Mouse (Mus musculus) frontal cortex, postnatal 14 days (tissue): Measurements from ENCODE around the gene 2010300C02Rik.
"Not testable (repeated sequence)": the region's sequence is repeated elsewhere in the genome, so short reads cannot be mapped to it uniquely, and the experiment has no call there.

ENCODE experiments used
- DNase-seq, 2 experiments: peaks; one replicate each; pipeline ENCODE4 v3.0.0; 2022; ENCODE audit warnings: low spot score in 2 of 2

The 2010300C02Rik gene

GRCm38 (mm10) chr1:37628749-37629148 lies 91.1 kb downstream of the 2010300C02Rik start:
- no peak for DNase-seq

GRCm38 (mm10) chr1:37624185-37624584 lies 95.7 kb downstream of the 2010300C02Rik start:
- DNase-seq, result no peak

DNA sequence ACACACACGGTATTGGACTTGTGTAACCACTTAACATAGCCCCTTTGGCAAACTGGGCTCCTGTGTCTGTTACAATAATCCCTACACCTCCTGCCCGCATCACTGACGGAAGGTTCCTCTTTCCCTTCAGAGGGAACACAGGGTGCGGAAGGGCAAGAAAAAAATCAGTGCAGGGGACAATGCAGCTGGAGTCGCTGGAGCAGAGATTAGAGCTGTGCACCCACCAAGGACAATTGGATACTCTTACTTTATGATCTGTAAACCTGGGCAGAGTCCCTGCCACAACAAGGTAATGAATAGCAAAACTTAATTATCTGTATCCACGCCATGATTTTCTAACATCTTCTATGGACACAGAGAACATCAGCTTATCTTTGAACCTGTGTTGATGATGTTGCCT lies 97.8 kb downstream of the 2010300C02Rik start:
- DNase-seq, result no peak

GRCm38 (mm10) chr1:37619542-37619941 lies 100.3 kb downstream of the 2010300C02Rik start:
- no peak for DNase-seq

- no peak for DNase-seq
Observed at GRCm38 (mm10) chr1:37617047-37617446, 102.8 kb downstream of the 2010300C02Rik start.

DNA sequence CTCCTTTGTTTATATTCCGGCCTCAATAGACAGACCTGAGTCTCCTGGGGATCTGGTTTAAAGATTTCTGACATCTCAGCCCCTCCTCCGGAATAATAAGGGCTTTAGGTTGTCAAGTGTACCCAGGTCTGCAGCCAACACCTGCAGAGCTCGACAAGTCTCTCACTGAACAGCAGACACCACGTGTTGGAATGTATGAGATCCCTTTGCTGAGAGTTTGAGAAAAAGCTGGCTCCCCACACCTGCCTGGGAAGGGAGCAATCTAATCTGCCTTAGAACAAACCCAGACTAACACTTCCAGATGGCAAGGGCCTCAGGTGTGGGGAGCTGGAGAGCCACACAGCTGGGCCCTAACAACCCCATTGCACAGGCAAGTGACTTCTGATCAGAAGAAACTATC lies 103.3 kb downstream of the 2010300C02Rik start:
- DNase-seq, result no peak

DNA sequence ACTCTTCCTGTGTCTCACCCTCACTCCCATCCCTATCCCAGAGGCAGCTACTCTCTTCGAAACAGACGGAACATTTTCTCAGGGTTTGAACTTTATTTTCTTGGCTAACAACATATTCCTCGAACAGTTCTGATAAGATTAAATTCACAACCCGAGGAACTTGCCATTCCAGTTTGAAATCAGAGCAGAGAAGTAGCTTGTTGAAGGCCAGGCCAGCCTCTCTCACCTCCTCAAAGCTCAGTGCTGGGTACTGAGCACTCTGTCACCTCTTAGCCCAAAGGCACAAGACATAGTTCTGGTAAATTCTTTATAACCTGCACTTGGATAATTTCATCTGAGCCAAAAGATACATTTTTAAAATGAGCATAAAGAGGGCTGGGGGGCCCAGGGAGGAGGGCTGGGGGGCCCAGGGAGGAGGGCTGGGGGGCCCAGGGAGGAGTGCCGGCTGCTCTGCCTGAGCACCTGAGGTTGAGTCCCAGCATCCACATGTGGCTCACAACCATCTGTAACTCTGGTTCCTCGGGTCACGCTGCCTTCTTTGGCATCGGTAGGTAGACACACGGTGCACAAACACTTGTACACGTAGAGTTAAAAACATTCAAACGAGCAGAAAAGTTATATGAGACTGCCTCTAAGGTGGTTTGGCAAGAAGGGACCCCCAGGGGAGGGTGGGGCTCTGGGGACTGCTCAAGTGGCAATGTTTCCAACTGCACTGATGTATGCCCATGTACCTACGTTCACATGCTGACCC lies 104.4 kb downstream of the 2010300C02Rik start:
- DNase-seq, result no peak

DNA sequence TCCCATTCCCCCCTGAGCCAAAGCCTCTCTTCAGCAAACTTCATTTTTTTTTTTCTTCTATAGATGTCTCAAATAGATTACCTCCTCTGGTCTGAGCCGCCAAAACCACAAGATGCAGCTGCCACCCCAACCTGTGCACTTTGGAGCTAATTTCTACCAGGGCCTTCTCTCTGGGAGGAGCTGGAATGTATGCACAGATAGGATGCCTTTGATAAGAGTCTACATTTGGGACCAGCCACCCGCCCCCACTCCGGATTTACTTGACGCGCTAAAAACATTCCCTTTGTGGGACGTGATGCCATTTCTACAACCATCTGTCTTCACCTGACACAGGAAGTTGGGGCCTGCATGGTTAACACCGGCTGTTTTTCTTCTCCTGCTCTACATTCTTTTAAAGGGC lies 105.0 kb downstream of the 2010300C02Rik start:
- DNase-seq, result peak in 1 of 2 experiments; percentile 31

GRCm38 (mm10) chr1:37614130-37614529 lies 105.8 kb downstream of the 2010300C02Rik start:
- DNase-seq, result peak in 1 of 2 experiments; percentile 31

DNA sequence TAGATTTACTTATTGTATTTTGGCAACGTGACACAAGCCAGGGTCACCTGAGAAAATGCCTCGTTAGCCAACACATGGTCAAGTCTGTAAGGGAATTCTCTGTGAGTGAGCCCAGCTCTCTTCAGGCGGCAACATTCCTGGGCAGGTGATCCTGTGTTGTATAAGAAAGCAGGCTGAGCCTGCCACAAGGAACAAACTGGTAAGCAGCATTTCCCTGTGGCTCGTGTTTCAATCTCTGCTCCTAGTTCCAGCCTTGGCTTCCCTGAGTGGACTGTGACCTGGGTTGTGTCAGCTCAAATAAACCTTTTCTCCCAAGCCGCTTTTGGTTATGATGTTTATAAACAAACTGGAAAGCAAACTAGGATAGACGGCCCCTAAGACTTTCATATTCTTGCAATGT lies 108.9 kb downstream of the 2010300C02Rik start:
- DNase-seq, result no peak

GRCm38 (mm10) chr1:37610242-37610641 lies 109.6 kb downstream of the 2010300C02Rik start:
- no peak for DNase-seq

GRCm38 (mm10) chr1:37605694-37606093 lies 114.2 kb downstream of the 2010300C02Rik start:
- DNase-seq, result not testable (repeated sequence)

DNA sequence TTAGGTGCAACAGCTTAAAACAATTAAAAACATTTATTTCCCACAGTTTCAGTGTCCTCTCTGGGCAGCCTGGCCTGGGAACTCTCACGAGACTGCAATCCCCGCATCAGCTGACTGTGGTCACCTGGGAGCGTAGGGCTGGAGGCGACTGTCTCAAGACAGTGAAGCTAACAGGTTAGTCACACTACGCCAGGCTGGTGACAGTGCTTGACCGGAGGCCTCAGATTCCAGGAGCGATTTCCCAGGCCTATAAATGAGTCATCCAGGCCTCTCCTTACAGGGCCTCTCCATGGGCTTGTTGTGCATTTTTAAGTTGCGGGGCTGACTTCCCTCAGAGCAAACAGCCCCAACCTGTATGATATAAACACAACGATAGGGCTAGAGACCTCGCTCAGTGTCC lies 116.7 kb downstream of the 2010300C02Rik start:
- DNase-seq, result no peak

- DNase-seq, result no peak
Observed at GRCm38 (mm10) chr1:37602268-37602667, 117.6 kb downstream of the 2010300C02Rik start.

GRCm38 (mm10) chr1:37601461-37601860 lies 118.4 kb downstream of the 2010300C02Rik start:
- no peak for DNase-seq

DNA sequence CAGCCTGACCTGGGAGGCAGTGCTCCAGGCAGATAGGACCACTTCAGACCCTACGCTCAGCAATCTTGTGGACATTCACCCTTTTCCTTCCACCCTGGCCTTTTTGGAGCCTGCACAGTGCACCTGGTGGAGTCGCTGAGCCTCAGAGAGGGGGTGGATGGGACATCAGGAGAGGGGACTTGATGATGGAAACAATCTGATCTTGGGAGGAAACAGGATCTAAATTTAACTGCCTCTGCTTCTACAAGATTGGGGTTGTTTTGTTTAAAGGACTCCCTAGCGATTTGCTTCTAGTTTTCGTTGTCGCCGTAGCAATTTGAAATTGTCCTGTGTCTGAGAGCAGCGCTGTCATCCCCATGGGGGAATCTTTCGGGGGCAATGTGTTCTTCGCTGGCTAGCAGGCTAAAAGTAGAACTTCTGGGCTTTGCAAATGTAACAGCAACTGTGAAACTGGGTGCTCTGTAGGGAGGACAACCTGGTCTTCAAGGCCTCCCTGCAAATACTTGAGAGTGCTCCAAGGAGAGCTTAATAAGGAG lies 119.2 kb downstream of the 2010300C02Rik start:
- DNase-seq, result no peak

DNA sequence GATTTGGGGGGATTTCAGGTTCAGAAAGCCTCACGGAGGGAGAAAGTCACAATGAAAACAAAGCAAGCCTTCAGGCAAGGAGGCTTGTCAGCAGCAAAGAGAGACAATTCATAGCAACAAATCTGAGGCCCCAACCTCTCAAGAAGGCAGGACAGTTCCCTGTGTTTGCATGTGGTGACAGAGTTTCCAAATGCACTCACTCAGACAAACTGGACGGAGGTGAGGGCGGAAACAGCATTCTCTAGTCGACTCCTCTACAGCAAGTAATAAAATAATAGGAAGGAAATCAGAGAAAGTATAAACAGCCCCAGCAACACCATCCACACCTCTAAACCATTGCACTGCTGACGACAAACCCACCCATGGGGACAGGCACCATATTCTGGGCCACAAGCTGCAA lies 120.9 kb downstream of the 2010300C02Rik start:
- no peak for DNase-seq

DNA sequence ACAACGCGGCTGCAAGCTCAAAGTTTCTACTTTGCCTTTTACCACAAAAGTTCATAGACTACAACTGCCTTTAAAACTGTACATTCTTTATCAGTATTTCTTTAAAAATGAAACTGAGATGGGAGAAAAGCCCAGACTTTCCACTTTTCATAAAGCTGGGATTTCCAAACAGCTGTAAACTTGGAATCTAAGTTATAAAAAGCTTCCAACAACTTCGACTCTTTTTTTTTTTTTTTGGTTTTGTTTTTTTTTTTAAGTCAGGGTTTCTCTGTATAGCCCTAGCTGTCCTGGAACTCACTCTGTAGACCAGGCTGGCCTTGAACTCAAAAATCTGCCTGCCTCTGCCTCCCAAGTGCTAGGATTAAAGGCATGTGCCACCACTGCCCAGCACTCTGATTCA lies 125.1 kb downstream of the 2010300C02Rik start:
- DNase-seq, result not testable (repeated sequence)

- DNase-seq, result peak in 1 of 2 experiments; percentile 50
Observed at GRCm38 (mm10) chr1:37585809-37586480, 133.9 kb downstream of the 2010300C02Rik start.

DNA sequence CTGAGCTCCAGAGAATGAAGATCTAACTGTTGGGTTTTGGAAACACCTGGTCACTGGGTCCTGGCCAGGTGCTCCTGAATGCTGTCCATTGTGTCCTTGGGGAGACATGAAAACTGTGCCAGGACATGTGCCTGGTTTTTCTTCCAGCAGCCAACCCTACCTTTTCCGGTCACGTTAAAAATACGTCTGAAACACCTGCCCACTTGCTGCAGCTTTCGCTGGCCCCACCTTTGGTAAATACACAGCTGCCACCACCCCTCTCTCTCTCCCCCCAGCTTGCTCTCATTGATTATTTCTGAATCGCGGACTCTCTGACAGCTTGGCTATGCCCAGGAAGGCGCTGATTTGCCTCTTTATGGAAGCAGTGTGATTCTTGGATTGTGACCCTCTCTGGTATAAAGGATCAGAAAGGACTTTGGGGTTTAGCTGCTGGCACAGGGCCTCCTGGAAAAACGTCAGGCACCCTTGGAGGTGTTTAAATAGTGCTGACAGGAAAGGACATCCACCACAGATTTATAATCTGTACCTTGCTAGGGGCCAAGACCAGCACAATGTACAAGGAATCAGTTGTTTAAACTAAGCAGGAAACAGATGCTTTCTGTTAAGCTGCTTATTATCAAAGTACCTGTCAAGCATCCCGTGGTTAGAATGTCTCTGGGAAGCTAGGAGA lies 136.0 kb downstream of the 2010300C02Rik start:
- DNase-seq, result no peak

- no peak for DNase-seq
Observed at GRCm38 (mm10) chr1:37583167-37583566, 136.7 kb downstream of the 2010300C02Rik start.

DNA sequence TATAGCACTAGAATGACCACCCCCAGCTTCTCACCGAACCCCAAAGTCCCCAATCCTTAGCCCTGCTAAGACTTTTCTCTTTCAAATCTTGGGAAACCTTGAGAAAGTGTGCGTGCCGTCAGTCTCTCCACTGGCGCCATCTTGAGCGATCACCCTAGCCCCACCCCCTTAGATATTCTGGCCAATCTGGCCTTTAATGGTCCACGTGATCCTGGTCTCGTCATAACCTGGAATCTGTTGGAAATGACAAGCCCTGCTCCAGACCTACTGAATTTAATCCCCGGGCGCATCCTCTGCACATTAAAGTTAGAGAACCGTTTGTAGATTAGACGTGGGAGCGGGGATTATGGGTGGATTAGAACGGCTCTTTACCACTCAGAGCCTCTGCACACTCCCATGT lies 140.2 kb downstream of the 2010300C02Rik start:
- DNase-seq, result no peak
